Mouse (Mus musculus) liver, postnatal 0 days (tissue): ENCODE results near the gene Shroom3.

Experiments
- CTCF ChIP-seq: sonication (generic); IDR thresholded peaks from 2 replicates; pipeline ENCODE4 v1.5.1; 2016; ENCODE audit warnings: antibody characterized with exemption, low read depth
- EP300 ChIP-seq: IDR thresholded peaks from 2 replicates; pipeline ENCODE4 v1.6.1; 2016; ENCODE audit warnings: antibody characterized with exemption, low read depth, mild to moderate bottlenecking

- TF ChIP-seq CTCF (no peak), EP300 (peak; percentile 48; the same call in 1 of the 2 replicates)
Measured at GRCm38 (mm10) chr5:92745390-92746253, 62.4 kb downstream of the Shroom3 start.
